Mouse (Mus musculus): ENCODE data around the gene Ak2.

- TF ChIP-seq CTCF (IDR thresholded peaks at IDR 0.05; ENCODE audit: borderline replicate concordance, control insufficient read depth, extremely low read depth, insufficient read depth, low read length, poor library complexity): no peak
- no peak for TF ChIP-seq POLR2A (IDR thresholded peaks at IDR 0.05; ENCODE audit: control insufficient read depth, extremely low read depth, insufficient read depth, low read length, poor library complexity)
Measured at GRCm38 (mm10) chr4:128962029-128962925, 29.5 kb upstream of the Ak2 start, which contains the start of gene Azin2.
